Mouse (Mus musculus) Patski (cell line): ENCODE data around the gene Vmn1r49. TPM values are rescaled to one million over a fixed set of nuclear protein-coding genes. Genes with fewer than 3 reads are reported as not detected.
"Not testable (repeated sequence)": the region's sequence is repeated elsewhere in the genome, so short reads cannot be mapped to it uniquely, and the experiment has no call there.

Experiments
- ATAC-seq: fragments of 100-300 bp; one replicate; pipeline ENCODE4 v1.8.0; 2021
- CTCF ChIA-PET: fragments of 350-600 bp; sonication (Branson Sonifier 250); formaldehyde crosslinking; loops from one replicate; lab custom pipeline; 2022; ENCODE audit warnings: inconsistent platforms; lab: Charles Lee
- POLR2A ChIA-PET: fragments of 350-600 bp; sonication (Branson Sonifier 250); formaldehyde crosslinking; loops from one replicate; lab custom pipeline; 2022; ENCODE audit warnings: antibody characterized with exemption, inconsistent platforms; lab: Charles Lee
- DNase-seq: peaks from one replicate; pipeline ENCODE4 v3.0.0-alpha.2; 2011; ENCODE audit warnings: low read depth, low spot score
- H3K27me3 ChIP-seq: fragments of 371-371 bp; one replicate; pipeline ENCODE4 v1.5.1; 2021
- CTCF ChIP-seq: fragments of 100-300 bp; IDR thresholded peaks from one replicate; pipeline ENCODE4 v1.5.1; 2021
- in situ Hi-C: fragments of 300-500 bp; cut with MboI; formaldehyde crosslinking; loops from 3 replicates; pipeline ENCODE4 v1.11.1; 2018; ENCODE audit warnings: low pct_unique_long_range_greater_than_20kb, mixed read lengths
- polyA plus RNA-seq: library from polyadenylated mRNA; unstranded; gene quantifications from one replicate; pipeline ENCODE4 v1.2.3, GENCODE M21; 2021

Vmn1r49 gene
- not detected for polyA plus RNA-seq

- ChIA-PET POLR2A (interaction anchor here (0.7 kb wide), 1 partner anchor 12 kb away, joined by 3 read pairs; no protein-coding TSS in a partner anchor), CTCF (no interaction called here)
- ATAC-seq (no peak), DNase-seq (no peak)
- in situ Hi-C loops: no loop called here
- no peak for TF ChIP-seq CTCF
- H3K27me3 ChIP-seq: no peaks in the 10 kb centered on the region
Observed at GRCm38 (mm10) chr6:90078406-90078805, at the start of gene Vmn1r49. Gene Vmn1r49, minus strand, starts transcription at chr6:90078506.

DNA sequence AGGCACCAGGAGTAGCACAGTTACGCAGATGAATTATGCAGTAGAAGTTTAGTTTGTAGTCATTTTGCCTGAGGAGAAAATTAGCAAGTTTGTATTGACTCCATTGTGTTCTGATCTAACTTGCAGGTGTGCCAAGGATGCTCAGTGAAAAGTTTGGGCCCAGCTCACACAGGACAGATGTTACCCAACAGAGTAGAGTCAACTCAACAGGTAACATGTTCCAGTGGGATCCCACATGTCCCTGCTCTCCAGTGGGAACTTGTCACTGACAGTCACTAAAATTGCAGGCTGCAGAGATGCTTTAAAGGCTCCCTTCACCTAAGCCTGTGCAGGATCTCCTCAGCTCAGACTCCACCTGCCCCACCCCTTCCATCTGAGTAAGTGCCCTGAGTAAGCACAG lies 44.0 kb upstream of the Vmn1r49 start, which contains the start of gene Vmn1r51:
Gene Vmn1r51 (plus strand): TSS at position 301 of the 400 bp plus-strand sequence.
- POLR2A ChIA-PET, ATAC-seq, in situ Hi-C loops, CTCF ChIA-PET, DNase-seq, H3K27me3 ChIP-seq: not testable (repeated sequence)

DNA sequence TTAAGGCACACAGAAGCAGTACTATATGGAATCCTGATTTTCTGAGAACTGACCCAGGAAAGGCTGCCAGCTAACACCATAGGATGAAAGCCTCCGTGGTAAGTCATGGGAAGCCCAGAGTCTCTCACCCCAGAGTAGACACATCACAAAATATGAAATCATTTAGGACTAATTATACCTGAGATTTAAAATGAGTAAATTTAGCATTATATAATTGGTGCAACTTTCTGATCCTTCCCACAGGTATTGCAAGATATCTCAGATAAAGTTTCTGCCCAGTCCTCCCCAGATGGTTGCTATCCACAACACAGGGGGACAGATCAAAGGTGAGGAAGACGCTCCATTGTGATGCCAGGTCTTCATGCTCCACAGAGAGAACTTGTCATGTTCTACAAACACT lies 22.8 kb upstream of the Vmn1r49 start, which contains the start of gene Vmn1r50:
Gene Vmn1r50 (plus strand): TSS at position 301 of the 400 bp plus-strand sequence.
- H3K27me3 ChIP-seq: no peaks in the 10 kb centered on the region
- DNase-seq (no peak), ATAC-seq (no peak)
- in situ Hi-C loops: no loop called here
- CTCF ChIA-PET: no interaction called here
- TF ChIP-seq CTCF: no peak
- POLR2A ChIA-PET: interaction anchor here (0.6 kb wide), 1 partner anchor 22 kb away, joined by 3 read pairs; no protein-coding TSS in a partner anchor

GRCm38 (mm10) chr6:90100566-90100965 lies 22.3 kb upstream of the Vmn1r49 start:
- DNase-seq (no peak), ATAC-seq (no peak)
- in situ Hi-C loops: no loop called here
- CTCF ChIA-PET: no interaction called here
- no peaks in the 10 kb centered on the region for H3K27me3 ChIP-seq
- TF ChIP-seq CTCF: no peak
- POLR2A ChIA-PET: no interaction called here

DNA sequence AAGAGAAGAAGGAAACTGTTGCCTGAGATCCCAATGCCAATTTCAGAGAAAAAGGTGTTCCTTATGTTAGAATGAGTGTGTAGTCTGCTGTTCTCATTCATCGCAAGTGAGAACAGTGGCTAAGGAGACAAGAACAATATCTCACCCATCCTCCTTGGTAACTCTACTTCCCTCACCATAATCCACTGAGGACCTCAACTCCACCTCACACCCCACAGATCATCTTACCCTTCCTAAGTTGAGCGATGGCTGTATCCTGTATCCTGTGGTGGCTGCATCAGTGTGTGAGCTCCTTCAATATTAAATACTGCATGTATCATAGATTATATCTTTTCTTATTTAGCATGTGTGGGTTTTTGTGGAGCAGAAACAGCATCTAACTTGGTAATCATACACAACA lies 41.6 kb downstream of the Vmn1r49 start, which contains the start of gene Vmn1r48:
Gene Vmn1r48 (minus strand): TSS at position 101 of the 400 bp plus-strand sequence.
- in situ Hi-C loops, POLR2A ChIA-PET, ATAC-seq, H3K27me3 ChIP-seq, CTCF ChIA-PET, DNase-seq: not testable (repeated sequence)

Other genes starting within 250 kb of the Vmn1r49 start
- gene Vmn1r42, start 202.1 kb downstream of the Vmn1r49 start, polyA plus RNA-seq: 0.10 TPM
- gene Vmn1r43, start 202.1 kb downstream of the Vmn1r49 start, polyA plus RNA-seq: 0.13 TPM
- gene Vmn1r44, start 194.8 kb downstream of the Vmn1r49 start, polyA plus RNA-seq: not detected
- gene Vmn1r45, start 137.9 kb downstream of the Vmn1r49 start, polyA plus RNA-seq: not detected
- 0.01 TPM for gene Vmn1r46, start 109.2 kb downstream of the Vmn1r49 start, polyA plus RNA-seq
- not detected for gene Vmn1r47, start 62.4 kb downstream of the Vmn1r49 start, polyA plus RNA-seq
- not detected for gene Vmn1r48, start 41.7 kb downstream of the Vmn1r49 start, polyA plus RNA-seq
- not detected for gene Vmn1r50, start 22.9 kb upstream of the Vmn1r49 start, polyA plus RNA-seq
- not detected for gene Vmn1r51, start 44.1 kb upstream of the Vmn1r49 start, polyA plus RNA-seq
- not detected for gene Vmn1r52, start 96.3 kb upstream of the Vmn1r49 start, polyA plus RNA-seq
- not detected for gene V1ra8, start 124.3 kb upstream of the Vmn1r49 start, polyA plus RNA-seq
- gene Vmn1r53, start 145.9 kb upstream of the Vmn1r49 start, polyA plus RNA-seq: not detected
- not detected for gene Vmn1r54, start 167.8 kb upstream of the Vmn1r49 start, polyA plus RNA-seq
- not detected for gene BC048671, start 222.7 kb upstream of the Vmn1r49 start, polyA plus RNA-seq
- 0.14 TPM for gene Chst13, start 246.7 kb upstream of the Vmn1r49 start, polyA plus RNA-seq